Mouse (Mus musculus) Patski (cell line): Measurements from ENCODE around the gene 2310030G06Rik. TPM values are rescaled to one million over a fixed set of nuclear protein-coding genes. Genes with fewer than 3 reads are reported as not detected.

Experiments
- ATAC-seq: fragments of 100-300 bp; one replicate; pipeline ENCODE4 v1.8.0; 2021
- CTCF ChIA-PET: fragments of 350-600 bp; sonication (Branson Sonifier 250); formaldehyde crosslinking; loops from one replicate; lab custom pipeline; 2022; ENCODE audit warnings: inconsistent platforms; lab: Charles Lee
- POLR2A ChIA-PET: fragments of 350-600 bp; sonication (Branson Sonifier 250); formaldehyde crosslinking; loops from one replicate; lab custom pipeline; 2022; ENCODE audit warnings: antibody characterized with exemption, inconsistent platforms; lab: Charles Lee
- DNase-seq: peaks from one replicate; pipeline ENCODE4 v3.0.0-alpha.2; 2011; ENCODE audit warnings: low read depth, low spot score
- H3K27me3 ChIP-seq: fragments of 371-371 bp; one replicate; pipeline ENCODE4 v1.5.1; 2021
- CTCF ChIP-seq: fragments of 100-300 bp; IDR thresholded peaks from one replicate; pipeline ENCODE4 v1.5.1; 2021
- in situ Hi-C: fragments of 300-500 bp; cut with MboI; formaldehyde crosslinking; loops from 3 replicates; pipeline ENCODE4 v1.11.1; 2018; ENCODE audit warnings: low pct_unique_long_range_greater_than_20kb, mixed read lengths
- polyA plus RNA-seq: library from polyadenylated mRNA; unstranded; gene quantifications from one replicate; pipeline ENCODE4 v1.2.3, GENCODE M21; 2021

2310030G06Rik gene
- polyA plus RNA-seq, 1 experiment from 2014 or later = 33.1 TPM

GRCm38 (mm10) chr9:50767531-50768106 is 21.3 kb upstream of the 2310030G06Rik start:
- DNase-seq = no peak
- H3K27me3 ChIP-seq = no peaks in the 10 kb centered on the region
- in situ Hi-C loops = loop anchor here (10.0 kb wide), 1 partner anchor 53 kb away; no protein-coding TSS in a partner anchor
- no peak for ATAC-seq
- ChIA-PET CTCF (interaction anchor here (0.8 to 3.9 kb wide), 15 partner anchors 9 to 58 kb away, joined by 3 to 33 read pairs (median 4); partner anchors contain the start of genes 2310030G06Rik and Hspb2), POLR2A (interaction anchor here (0.7 to 1.0 kb wide), 3 partner anchors 11 to 26 kb away, joined by 3 to 6 read pairs (median 3); no protein-coding TSS in a partner anchor)
- TF ChIP-seq CTCF = no peak

GRCm38 (mm10) chr9:50763331-50763730 is 17.0 kb upstream of the 2310030G06Rik start:
- DNase-seq (no peak), ATAC-seq (no peak)
- H3K27me3 ChIP-seq = no peaks in the 10 kb centered on the region
- CTCF ChIA-PET = interaction anchor here (1.1 to 2.9 kb wide), 5 partner anchors 10 to 70 kb away, joined by 3 to 14 read pairs (median 5); partner anchors contain the start of genes 2310030G06Rik and Alg9
- in situ Hi-C loops = loop anchor here (10.0 kb wide), 1 partner anchor 49 kb away; no protein-coding TSS in a partner anchor
- TF ChIP-seq CTCF = peak; percentile 58
- POLR2A ChIA-PET = interaction anchor here (0.6 kb wide), 1 partner anchor 272 kb away, joined by 5 read pairs; no protein-coding TSS in a partner anchor

- POLR2A ChIA-PET = interaction anchor here (0.7 to 0.8 kb wide), 2 partner anchors 28 to 1081 kb away, joined by 3 read pairs; no protein-coding TSS in a partner anchor
- no peaks in the 10 kb centered on the region for H3K27me3 ChIP-seq
- in situ Hi-C loops = loop anchor here (10.0 kb wide), 1 partner anchor 47 kb away; no protein-coding TSS in a partner anchor
- CTCF ChIA-PET = interaction anchor here (1.1 to 2.9 kb wide), 4 partner anchors 8 to 26 kb away, joined by 3 to 14 read pairs (median 4); no protein-coding TSS in a partner anchor
- no peak for ATAC-seq
- no peak for TF ChIP-seq CTCF
- DNase-seq = no peak
These were observed 15.3 kb upstream of the 2310030G06Rik start for GRCm38 (mm10) chr9:50761520-50762243.

DNA sequence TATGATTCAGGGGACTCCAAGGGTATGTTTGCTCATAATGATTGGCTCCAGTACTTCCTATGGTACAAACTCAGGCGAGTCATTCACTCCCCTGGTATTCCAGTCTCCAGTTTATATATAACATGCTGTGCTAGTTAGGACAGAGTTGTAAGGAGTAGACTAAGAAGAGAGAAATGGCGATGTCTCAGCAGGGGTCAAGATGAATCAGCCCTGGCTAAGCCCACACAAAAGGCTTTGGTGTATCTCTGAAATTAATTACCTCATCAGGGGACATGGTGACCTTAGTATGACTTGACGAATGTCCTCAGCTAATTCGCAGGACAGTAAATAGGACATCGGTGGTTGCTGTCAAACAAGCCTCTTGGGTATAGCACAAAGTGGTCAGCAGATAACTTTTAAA is 10.4 kb upstream of the 2310030G06Rik start:
- no peaks in the 10 kb centered on the region for H3K27me3 ChIP-seq
- CTCF ChIA-PET = interaction anchor here (4.5 kb wide), 1 partner anchor 11 kb away, joined by 33 read pairs; the partner anchor contains the start of gene Fdxacb1
- in situ Hi-C loops = no loop called here
- DNase-seq (no peak), ATAC-seq (no peak)
- no peak for TF ChIP-seq CTCF
- POLR2A ChIA-PET = interaction anchor here (0.6 kb wide), 1 partner anchor 10 kb away, joined by 3 read pairs; no protein-coding TSS in a partner anchor

DNA sequence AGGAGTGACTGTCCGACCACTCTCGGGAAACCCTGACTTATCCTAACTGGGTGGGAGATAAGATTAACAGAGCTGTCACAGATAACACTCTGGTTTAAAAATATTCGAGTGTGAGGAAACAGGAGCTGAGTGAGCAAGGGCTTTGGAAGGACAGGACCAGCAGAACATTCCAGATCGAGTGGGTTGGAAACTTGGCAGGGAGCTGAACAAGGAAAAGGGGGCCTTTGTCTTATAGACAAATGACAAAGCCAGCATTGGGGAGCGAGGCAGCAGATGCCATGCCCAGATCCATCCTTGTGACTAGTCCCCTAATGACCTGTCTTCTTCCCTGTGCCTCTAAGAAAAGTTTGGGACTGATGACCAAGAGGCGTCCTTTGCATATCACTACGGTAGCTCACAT is 7.6 kb upstream of the 2310030G06Rik start:
- ChIA-PET POLR2A (interaction anchor here (0.6 to 2.4 kb wide), 5 partner anchors 14 to 237 kb away, joined by 3 to 12 read pairs (median 3); partner anchors contain the start of gene Dixdc1), CTCF (interaction anchor here (0.9 to 4.5 kb wide), 6 partner anchors 9 to 45 kb away, joined by 3 to 33 read pairs (median 6); partner anchors contain the start of genes Dixdc1 and Fdxacb1)
- in situ Hi-C loops = no loop called here
- TF ChIP-seq CTCF = no peak
- DNase-seq (no peak), ATAC-seq (no peak)
- H3K27me3 ChIP-seq = no peaks in the 10 kb centered on the region

DNA sequence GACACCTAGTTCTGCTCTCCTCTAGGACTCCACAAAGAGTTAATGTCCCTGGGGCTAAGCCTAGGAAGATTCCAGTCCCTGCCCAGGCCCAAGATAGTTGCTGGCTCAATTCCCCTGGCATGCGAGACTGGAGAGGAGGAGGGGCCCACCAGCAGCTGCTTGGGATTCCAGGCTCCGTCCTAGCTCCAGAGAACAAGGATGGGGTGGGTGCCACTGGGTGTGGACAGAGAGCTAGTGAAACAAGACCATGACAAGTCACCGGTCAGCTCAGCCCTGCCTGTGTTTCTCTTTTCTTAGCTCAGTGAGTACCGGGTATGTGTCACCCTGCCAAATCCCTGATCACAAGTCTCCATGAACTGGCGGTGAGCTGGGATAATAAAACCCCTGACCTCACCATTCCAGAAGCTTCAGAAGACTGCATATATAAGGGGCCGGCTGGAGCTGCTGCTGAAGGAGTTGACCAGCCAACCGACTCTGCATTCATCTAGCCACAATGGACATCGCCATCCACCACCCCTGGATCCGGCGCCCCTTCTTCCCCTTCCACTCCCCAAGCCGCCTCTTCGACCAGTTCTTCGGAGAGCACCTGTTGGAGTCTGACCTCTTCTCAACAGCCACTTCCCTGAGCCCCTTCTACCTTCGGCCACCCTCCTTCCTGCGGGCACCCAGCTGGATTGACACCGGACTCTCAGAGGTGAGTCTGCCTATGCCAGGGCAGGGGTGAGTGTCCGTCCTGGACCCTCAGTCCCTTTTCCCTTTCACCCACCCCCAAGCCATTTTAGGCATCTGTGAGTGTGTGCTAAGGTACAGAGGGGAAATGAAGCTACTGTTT is 6.7 kb upstream of the 2310030G06Rik start:
- in situ Hi-C loops = no loop called here
- DNase-seq = peak; percentile 95
- POLR2A ChIA-PET = interaction anchor here (1.1 to 2.4 kb wide), 2 partner anchors 16 to 26 kb away, joined by 5 to 12 read pairs; no protein-coding TSS in a partner anchor

DNA sequence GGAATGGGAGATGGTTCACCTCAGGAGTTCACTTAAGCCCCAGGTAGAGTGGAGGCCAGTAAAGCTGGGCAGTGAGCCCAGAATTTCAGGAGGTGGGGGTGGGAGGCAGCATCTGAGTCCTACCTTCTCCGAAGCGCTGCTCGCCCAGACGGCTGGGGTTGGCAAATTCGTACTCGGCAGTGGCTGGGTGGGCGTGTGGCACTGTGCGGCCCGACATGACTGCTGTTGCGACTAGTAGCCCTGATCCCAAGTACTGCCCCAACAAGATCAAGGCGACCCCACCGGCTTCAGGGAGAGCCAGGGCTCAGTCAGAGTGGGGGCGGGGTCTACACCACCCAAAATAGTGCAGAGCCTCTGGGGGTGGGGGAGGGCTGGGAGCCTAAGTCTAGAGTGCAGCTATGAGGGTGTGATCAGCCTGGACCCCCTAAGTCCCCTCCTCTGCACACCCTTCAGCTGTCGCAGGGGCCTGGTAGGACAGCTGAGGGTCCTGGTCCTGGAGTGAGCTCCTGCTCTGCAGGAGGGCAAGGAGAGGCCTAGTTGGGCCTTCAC is 5.8 kb upstream of the 2310030G06Rik start, which contains the start of gene Hspb2:
Gene Hspb2 (minus strand): TSS at position 301 of the 549 bp plus-strand sequence.
- ATAC-seq (peak; percentile 13), DNase-seq (no peak)
- ChIA-PET CTCF (interaction anchor here (1.1 to 4.5 kb wide), 6 partner anchors 10 to 43 kb away, joined by 3 to 33 read pairs (median 8); partner anchors contain the start of gene Fdxacb1), POLR2A (interaction anchor here (2.4 kb wide), 1 partner anchor 25 kb away, joined by 12 read pairs; no protein-coding TSS in a partner anchor)
- no peak for TF ChIP-seq CTCF
- in situ Hi-C loops = no loop called here
- H3K27me3 ChIP-seq = no peaks in the 10 kb centered on the region

More for the DNA sequence above, 6.7 kb upstream of the 2310030G06Rik start:
- ATAC-seq = peak; percentile 90
- no peak for TF ChIP-seq CTCF
- CTCF ChIA-PET = interaction anchor here (0.7 to 4.5 kb wide), 8 partner anchors 10 to 44 kb away, joined by 3 to 33 read pairs (median 5); partner anchors contain the start of genes Dixdc1 and Fdxacb1
- no peaks in the 10 kb centered on the region for H3K27me3 ChIP-seq

GRCm38 (mm10) chr9:50751323-50751722 is 5.0 kb upstream of the 2310030G06Rik start, which contains the start of gene Cryab:
TSS of gene Cryab (plus strand) at chr9:50751325.
- no peaks in the 10 kb centered on the region for H3K27me3 ChIP-seq
- DNase-seq (no peak), ATAC-seq (no peak)
- TF ChIP-seq CTCF = no peak
- in situ Hi-C loops = no loop called here
- POLR2A ChIA-PET = no interaction called here
- CTCF ChIA-PET = no interaction called here

- POLR2A ChIA-PET = no interaction called here
- DNase-seq (no peak), ATAC-seq (no peak)
- TF ChIP-seq CTCF = no peak
- H3K27me3 ChIP-seq = no peaks in the 10 kb centered on the region
- CTCF ChIA-PET = no interaction called here
- in situ Hi-C loops = no loop called here
These were observed 4.4 kb upstream of the 2310030G06Rik start for GRCm38 (mm10) chr9:50750706-50751105.
